Mouse (Mus musculus) regulatory T cell (primary cell): ENCODE results near the gene Cactin.

Source experiments
- in situ Hi-C: fragments of 300-600 bp; cut with MboI, MseI; formaldehyde crosslinking; loops from one replicate; pipeline ENCODE4 v1.15.1; 2025; ENCODE audit warnings: high pct_unique_total_duplicates

The Cactin gene

DNA sequence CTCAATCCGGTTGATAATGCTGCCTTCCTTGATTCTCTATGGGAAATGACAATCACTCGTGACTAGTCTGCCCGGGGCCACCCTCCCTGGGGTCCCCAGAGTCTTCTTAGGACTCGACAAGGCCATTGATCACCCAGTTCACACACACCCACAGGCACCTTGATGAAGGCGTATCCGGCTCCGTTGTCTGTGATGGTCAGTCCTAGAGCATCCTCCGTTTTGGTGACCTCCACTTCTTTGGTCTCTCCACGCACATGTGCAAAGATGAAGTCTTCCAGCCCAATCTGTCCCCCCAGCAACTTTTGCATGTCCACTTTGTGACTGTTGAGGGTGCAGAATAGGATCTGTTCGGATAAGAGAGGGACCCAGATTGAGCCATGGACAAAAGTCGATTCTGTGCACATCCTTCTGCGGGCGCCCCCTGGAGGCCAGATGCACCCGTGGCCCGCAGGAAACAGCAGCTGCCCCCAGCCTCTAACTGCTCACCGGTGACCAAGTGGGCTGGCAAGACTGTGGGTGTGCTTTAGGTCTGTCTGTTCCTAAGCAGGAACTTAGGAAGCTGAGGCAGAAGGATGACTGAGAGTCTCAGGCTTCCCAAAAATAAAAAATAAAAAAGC is 20.5 kb downstream of the Cactin start:
- in situ Hi-C loops = no loop called here

DNA sequence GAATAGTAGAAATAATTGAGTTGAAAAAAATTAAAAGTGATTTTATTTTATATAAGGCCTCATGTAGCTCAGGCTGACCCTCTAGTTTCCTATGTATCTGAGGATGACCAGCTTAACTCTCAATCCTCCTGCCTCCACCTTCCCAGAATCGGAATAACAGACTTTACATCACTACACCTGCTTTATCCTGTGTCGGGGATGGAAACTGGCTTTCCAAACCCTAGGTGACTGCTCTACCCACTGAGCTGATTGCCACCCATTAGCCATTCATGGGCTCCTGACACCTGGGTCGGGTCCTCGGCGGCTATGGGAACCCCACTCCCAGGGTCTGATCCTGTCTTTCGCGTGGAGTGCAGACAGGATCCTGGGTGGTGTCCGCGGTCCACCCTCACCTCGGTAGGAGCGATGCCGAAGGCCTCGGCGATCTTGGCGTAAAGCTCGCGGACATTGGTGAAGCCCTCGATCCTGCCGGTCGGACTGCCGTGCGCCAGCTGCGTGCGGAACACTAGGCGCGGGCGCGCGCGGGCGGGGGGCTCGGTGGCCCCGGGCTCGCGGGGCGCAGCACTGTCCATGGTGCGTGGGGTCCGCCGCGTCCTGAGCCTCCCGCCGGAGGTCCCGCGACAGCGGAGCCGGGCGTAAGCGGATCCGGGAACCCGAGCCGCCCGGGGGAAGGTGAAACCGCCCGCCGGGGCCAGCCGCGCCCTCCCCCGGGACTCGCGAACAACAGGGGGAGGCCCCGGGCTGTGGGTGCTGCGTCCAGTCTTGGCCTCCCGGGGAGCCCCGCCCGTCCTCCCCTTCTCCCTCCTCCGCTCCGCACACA is 22.0 kb downstream of the Cactin start, which contains the start of gene Gipc3:
Gene Gipc3, minus strand, starts transcription at position 581 of the 820 bp plus-strand sequence.
- in situ Hi-C loops = no loop called here

DNA sequence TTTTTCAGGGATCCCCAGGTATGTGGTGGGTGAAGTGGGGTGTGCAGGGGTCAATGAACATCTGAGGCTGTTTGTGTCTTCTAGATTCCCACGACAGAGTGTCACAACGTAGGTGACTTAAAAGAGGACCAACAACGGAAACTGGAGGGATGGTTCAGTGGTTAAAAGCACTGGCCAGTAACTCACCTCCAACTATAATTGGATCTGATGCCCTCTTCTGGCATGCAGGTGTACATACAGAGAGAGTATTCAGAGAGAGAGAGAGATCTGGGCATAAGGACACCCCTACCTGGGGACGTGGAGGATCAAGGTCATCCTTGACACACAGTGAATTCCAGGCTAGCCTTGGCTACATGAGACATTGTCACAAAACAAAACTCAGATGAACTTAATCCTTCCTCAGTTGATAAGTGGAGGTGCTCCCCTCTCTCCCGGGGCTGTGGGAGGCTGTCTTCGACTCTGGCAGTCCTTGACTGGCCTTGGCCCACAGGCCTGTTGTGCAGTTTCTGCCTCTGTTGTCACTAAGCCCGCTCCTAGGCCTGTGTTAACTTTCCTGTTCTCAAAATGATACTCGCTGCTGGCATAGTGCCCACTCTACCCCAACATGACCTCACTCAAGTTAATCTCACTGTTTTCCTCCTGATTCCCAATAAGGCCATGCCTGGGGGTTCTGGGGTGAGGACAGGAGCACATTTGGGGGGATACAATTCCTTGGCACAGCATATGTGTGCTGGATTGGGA is 23.7 kb downstream of the Cactin start:
- in situ Hi-C loops = loop anchor here (5.0 kb wide), 1 partner anchor 57 kb away; no protein-coding TSS in a partner anchor

DNA sequence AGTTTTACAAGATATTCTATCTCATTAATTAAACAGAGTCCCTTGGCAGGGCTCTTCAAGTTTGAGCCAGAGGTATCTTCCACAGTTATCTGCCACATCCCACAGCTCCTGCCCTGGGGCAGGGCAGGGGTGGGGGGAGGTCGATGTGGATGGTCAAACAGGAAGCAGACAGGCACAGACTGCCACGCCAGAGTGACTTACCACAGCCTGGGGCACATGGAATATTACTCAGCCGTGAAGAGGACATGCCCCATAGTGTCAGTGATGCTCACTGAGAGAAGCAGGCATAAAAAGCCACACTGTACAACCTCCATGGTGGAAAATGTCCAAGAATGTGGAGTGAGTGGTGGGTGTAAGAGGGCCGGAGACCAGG is 24.2 kb downstream of the Cactin start:
- in situ Hi-C loops = loop anchor here (5.0 kb wide), 1 partner anchor 58 kb away; no protein-coding TSS in a partner anchor

DNA sequence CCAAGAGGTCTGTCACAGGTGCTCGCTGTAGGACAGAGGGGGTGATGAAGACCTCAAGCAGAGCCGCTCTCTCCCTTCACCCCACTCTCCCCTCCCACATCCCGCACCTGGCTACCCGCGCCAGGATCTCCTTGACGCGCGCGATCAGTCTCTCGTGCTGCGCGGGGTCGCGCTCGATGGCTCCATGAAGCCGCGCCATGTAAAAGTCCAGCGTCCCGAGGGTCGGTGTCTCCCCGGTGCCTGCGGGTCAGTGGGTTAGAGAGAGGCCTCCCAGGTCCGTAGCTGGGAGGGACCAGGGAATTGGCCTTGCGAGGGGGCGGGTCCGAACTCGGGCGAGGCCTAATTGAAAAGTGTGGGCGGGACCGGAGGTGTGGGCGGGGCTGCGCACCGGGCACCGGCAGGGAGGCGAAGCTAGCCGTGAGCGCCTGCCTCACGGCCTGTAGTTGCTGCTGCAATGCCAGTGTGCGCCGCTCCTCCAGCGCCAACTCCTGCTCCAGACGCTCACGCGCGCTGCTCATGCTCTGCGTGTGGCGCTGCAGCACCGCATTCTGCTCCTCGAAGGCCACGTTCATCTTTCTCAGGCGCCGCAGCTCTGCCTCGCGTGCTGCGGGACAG is 25.7 kb downstream of the Cactin start:
- in situ Hi-C loops = loop anchor here (5.0 kb wide), 1 partner anchor 59 kb away; no protein-coding TSS in a partner anchor

DNA sequence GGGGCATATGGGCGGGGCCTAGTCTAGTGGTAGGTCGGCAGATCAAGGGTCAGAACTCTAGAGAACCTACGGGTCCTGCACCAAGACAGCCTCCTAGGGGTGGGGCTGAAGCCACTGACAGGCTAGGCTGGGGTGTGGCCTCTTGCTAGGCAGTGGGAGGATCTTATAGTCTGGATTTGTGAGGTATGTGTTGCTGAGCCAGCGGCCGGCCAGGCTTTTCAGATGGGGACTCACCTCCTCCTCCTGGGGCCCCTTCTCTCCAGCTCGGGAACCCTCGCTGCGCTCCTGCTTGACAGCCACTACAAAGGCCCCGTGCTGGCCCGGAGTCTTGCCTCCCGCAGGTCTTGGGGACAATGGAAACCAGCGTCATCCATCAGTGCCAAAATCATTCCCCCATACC is 28.2 kb downstream of the Cactin start:
- in situ Hi-C loops = loop anchor here (5.0 kb wide), 1 partner anchor 62 kb away; no protein-coding TSS in a partner anchor

DNA sequence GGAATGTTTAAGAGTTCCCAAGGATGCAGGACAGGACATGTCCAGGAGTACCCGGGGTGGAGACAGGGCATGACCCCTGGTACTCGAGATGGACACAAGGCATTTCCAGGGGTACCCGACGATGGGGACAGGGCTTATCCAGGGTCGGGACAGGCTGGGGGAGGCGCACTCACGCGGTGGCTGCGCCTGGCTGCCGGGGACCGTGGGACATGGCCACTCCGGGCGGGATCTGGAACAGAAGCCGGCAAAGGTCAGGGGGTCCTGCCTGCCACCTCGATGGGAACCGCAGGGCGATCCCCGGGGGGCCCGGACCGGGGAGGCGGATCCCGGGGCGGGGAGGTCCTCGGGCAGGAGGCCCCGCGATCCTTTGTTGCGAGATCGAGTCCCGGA is 29.1 kb downstream of the Cactin start:
- in situ Hi-C loops = loop anchor here (5.0 kb wide), 1 partner anchor 63 kb away; no protein-coding TSS in a partner anchor

DNA sequence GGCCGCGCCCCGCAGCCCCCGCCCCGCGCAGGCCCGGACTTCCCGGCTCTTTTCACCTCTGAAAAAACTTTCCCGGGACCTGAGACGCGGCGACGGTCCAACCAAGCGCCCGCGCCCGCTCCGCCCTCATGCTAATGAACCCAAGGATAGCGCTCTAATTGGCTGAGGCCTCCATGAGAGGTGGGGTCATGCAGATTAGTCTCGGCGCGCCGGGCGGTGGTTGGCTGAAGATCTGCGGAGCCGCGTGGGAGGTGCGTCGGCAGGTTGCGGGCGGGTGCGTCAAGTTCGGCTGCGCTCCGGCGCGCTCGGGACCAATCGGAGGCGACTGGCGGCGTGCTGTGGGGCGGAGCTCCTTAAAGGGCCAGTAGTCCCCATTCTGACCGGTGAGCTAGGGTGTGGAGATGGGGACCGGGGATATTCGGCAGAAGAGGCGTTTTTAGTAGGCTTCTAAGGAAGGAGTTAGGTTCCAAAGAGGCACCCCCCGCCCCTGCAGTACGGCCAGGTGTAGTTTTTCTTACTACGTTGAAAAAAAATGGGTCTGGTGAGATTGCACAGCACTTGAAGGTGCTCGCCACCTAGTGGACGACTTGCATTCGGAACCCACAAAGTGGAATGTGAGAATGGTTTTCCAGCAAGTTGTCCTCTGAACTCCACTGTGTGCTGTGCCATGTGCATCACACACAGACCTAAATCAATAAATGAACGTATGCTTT is 29.6 kb downstream of the Cactin start, which contains the start of gene Hmg20b:
Gene Hmg20b, minus strand, starts transcription at position 130 of the 713 bp plus-strand sequence.
- in situ Hi-C loops = no loop called here

DNA sequence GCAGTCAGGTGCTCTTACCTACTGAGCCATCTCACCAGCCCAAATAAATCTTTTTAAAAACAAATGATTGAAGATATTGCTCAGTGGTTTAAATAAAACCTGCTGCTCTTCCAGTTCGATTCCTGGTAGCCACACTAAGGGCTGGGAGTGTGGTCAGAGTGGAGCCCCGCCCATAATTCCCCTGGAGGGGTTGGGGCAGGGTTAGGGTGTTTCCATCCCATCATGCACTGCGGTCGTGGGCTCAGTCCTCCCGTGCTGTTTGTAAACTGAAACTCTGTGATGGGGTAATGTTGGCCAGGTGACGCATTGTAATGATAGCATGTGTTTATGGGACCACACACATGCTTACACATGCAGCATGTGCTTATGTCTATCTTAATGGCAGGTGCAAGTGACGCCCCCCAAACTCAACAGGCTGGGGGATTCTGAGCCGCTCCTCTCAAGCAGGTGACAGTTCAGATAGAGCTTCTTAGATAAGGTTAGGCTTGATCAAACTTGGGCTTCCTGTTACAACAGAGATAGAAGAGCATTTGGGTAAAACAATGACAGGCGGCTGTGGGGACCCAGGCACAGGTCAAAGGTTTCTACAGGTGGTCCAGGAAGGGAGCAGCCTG is 30.9 kb downstream of the Cactin start:
- in situ Hi-C loops = no loop called here

DNA sequence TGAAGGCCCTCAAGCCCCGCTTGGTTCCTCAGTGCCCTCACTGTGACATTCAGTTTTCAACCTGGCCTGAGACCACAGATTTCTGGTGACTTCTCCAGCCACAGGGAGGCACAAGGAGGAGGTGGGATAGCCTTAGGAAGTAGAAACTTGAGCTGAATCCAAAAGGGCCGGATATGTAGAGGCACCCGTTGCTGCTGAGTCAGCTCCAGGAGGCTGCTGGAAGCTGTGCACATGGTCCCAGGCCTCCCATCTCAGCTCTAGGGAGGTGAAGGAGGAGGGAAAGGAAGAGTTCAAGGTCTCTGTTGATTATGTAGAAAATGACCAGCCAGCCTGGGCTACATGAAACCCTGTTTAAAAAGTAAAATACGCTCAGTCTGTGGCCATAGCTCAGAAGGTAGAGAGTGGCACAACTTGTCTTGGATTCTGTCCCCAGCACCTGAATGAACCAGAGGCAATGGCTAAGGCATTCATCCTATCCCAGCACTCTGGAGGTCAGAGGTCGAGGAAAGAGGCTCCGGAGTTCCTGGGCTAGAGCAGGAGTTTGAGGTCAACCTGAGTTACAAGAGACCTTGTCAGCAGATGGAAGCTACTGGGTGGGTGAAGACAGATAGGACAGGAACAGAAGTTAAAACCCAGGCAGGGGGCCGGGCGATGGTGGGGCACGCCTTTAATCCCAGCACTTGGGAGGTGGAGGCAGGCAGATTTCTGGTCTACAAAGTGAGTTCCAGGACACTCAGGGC is 34.0 kb downstream of the Cactin start:
- in situ Hi-C loops = no loop called here

DNA sequence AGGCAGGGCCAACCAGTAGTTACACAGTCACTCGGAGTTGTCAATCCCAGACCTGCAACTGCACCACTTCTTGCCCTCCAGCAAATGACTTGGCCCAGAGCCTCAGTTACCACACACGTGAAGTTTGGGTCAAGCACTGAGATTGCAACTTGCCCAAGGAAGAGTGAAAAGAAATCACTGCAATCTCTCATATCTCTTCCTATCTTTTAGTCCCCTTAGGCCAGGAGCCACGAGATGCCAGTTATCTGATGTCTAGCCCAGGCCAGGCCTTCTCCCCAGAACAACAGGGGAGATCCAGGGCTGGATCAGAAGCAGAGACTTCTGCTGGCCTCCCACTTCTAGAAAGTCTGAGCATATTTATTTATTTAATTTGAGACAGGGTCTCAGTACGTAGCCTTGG is 34.6 kb downstream of the Cactin start:
- in situ Hi-C loops = no loop called here

DNA sequence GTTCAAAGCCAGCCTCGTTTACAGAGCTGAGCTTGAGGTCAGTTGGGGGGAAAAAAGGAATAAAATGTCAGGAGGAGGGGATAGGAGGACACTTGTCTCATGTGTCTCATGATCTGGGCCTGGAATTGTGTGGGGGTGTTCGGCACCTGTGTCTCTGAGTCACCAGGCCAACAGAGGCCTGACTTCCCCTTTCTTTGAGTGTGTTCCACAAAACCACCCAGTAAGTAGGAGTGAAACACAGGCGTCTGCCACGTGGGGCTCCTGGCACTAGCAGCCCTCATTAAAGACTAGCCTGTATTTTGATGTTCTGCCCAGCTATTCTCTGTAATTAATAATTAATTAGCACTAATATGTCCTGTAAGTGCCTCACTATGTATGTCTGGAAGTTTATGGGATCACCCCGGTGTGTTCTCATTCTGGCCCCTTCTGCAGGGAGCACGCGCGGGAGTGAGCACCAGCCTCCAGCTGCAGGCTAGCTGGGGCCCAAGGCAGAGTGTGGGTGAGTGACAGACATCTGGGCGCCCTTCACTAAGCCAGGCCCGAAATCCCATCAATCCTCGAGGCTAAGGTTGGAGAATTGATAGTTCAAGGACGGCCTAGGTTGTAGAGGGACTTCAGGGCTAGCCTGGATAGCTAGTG is 35.6 kb downstream of the Cactin start:
- in situ Hi-C loops = no loop called here

DNA sequence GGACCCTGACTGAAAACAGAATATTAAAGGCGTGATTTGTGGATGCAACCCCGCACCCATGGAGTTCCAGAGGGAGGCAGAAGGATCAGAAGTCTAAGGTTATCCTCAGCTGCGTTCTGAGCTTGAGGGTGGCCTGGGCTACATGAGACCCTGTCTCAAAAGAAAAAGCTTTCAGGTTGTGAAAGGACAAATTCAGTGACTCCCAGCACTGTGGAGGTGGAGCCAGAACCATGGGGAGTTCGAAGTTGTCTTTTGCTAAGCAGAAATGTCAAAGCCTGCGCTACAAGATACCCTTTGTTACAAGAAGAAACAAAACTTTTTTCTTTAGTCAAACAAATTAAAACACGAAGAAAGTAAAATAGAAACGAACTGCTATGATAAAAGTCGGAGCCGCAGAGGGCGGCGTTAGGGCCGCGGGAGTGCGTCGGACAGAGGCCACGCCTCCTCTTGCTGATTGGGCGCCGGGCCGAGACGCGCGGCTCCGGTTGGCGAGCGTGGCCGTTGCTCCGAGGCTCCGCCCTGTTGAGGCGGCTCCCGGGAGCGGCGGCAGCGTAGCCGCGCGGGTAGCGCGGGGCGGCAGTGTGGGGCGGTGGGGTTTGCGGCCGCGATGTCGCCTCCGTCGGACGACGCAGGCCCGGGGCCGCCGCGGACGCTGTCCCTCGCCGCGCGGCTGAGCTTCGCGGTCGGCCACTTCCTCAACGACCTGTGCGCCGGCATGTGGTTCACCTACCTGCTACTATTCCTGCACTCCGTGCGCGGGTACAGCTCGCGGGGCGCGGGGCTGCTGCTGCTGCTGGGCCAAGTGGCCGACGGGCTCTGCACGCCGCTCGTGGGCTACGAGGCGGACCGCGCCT is 36.3 kb downstream of the Cactin start, which contains the start of gene Mfsd12:
Gene Mfsd12, plus strand, starts transcription at position 501 of the 854 bp plus-strand sequence.
- in situ Hi-C loops = no loop called here

DNA sequence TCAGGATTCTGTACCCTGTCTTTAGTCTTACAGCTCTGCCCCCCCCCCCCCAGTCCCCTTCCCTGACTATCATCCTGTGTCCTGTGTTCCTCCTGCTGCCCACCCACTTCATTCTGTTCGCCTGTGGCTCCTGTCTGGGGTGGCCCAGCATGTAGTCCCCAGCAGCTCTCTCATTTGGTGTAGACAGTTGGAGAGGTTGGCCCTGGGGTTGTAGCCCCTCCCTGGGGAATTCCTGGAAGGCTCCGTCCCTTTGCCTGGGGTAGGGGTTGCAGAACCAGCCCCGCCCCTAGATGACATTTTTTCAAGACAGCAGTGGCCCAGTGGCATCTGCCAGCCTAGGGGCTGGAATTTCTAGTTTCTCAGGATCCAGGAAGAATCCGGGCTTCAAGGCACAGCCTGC is 37.3 kb downstream of the Cactin start:
- in situ Hi-C loops = no loop called here

DNA sequence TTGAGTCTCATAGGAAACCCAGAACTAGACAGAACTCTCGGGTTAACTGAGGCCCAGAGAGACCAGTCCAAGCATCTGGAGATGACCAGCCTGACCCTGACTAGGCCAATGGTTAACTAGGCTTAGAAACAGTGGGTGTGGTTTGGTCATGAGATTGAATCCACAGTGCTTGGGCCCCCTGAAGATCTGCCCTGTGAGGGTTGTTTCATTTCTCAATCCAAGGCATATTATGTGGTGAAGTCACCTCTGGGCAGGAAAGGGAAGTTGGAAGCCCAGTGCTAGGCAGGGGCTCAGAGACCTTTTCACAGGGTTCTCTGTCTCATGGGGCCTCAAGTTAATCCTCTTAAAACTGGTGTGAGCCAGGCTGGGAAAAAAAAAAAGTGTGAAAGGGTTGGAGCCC is 37.9 kb downstream of the Cactin start:
- in situ Hi-C loops = no loop called here

DNA sequence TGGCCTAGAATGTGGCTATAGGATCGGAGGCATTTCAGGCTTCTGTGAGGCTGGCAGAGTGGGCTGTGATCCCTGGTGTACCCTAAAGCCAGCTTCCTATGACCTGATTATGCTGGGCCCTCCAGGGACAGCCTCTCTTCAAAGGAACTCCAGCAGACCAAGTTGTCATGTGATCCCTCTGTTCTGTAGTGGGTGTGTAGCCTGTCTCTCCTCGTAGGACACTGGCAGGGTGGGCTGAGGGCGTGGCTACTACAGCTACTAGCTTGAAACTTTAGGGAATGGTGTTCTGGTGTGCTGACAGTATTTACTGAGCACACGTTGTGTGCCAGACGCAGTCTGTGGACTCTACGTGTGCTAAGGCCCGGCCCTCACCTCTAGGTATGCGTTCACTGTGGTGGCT is 39.8 kb downstream of the Cactin start:
- in situ Hi-C loops = no loop called here

DNA sequence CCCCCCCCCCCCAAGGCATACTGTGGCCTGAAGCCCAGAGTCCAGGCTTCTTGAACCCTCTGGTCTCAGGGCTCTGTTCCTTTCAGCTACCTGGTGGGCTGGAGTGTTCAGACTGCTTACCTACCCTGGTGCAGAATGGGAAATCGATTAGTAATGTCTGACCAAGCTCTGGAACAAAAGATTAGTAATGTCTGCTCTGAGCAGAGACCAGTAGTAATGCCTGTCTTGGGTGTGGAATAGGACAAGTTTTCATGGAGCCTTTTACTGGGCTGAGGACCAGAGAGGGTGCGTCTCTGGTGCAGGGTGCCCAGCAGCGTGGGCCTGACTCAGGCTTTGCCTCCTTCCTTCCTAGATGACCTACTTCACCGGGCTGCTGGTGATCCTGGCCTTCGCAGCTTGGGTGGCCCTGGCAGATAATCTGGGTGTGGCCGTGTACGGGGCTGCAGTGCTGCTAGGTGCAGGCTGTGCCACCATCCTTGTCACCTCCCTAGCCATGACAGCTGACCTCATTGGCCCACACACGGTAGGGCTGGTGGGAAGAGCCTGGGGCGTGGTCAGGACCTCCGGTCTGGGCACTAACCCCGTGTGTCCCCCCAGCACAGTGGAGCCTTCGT is 41.5 kb downstream of the Cactin start:
- in situ Hi-C loops = no loop called here
